Mouse (Mus musculus) midbrain, embryonic 10.5 days (tissue): ENCODE measurements around the gene Ccdc28a. TPM values are rescaled to one million over a fixed set of nuclear protein-coding genes. Genes with fewer than 3 reads are reported as not detected.

Source experiments
- DNase-seq: peaks from one replicate; pipeline ENCODE4 v3.0.0-alpha.2; 2017; ENCODE audit warnings: low spot score
- H3K27ac ChIP-seq: fragments of 300-500 bp; sonication (generic); replicated peaks from 2 replicates; pipeline ENCODE4 v1.5.1; 2016; ENCODE audit warnings: mild to moderate bottlenecking
- H3K27me3 ChIP-seq: fragments of 300-500 bp; sonication (generic); 2 replicates; pipeline ENCODE4 v1.6.1; 2016; ENCODE audit warnings: low read depth, mild to moderate bottlenecking; ENCODE audit not compliant: poor library complexity, severe bottlenecking
- H3K36me3 ChIP-seq: fragments of 300-500 bp; sonication (generic); 2 replicates; pipeline ENCODE4 v1.6.1; 2016; ENCODE audit warnings: mild to moderate bottlenecking, moderate library complexity
- H3K4me1 ChIP-seq: fragments of 300-500 bp; sonication (generic); 2 replicates; pipeline ENCODE4 v1.6.1; 2016
- H3K4me3 ChIP-seq: fragments of 300-500 bp; sonication (generic); 2 replicates; pipeline ENCODE4 v1.5.1; 2016; ENCODE audit warnings: mild to moderate bottlenecking, moderate library complexity
- H3K9me3 ChIP-seq: fragments of 300-500 bp; sonication (generic); replicated peaks from 2 replicates; pipeline ENCODE4 v1.6.1; 2016; ENCODE audit warnings: mild to moderate bottlenecking
- WGBS: fragments of 180-500 bp; shearing (Covaris S2); methylation state at CpG from one replicate; pipeline ENCODE4 v1.1.7; 2016; 5-methylcytosine and 5-hydroxymethylcytosine counted together
- polyA plus RNA-seq: library from polyadenylated mRNA; unstranded; fragments of >200 nt; fragmentation: Nextera tagmentation; extraction: Ambion mirVana; gene quantifications from 2 replicates; pipeline ENCODE4 v1.2.1, GENCODE M21; 2016

Gene Ccdc28a
- polyA plus RNA-seq, result 5.7 and 7.1 TPM in 2 replicates

- Histone ChIP-seq H3K4me3 (peak within 1 kb of the TSS; percentile 71), H3K27me3 (no peaks in the 10 kb centered on the region), H3K4me1 (peaks cover 9% of the 10 kb centered on the region), H3K36me3 (no peaks in the 10 kb centered on the region), H3K27ac (peak within 1 kb of the TSS; percentile 90), H3K9me3 (no peaks in the 10 kb centered on the region)
- peak; percentile 95 for DNase-seq
- WGBS, result 1% methylated on average over 41 of the region's 41 CpGs
Measured at GRCm38 (mm10) chr10:18234560-18235401, at the start of gene Ccdc28a. Gene Ccdc28a (minus strand): TSS chr10:18234998.

GRCm38 (mm10) chr10:18283991-18284390, 49.2 kb upstream of the Ccdc28a start:
- Histone ChIP-seq H3K9me3 (no peaks in the 10 kb centered on the region), H3K36me3 (no peaks in the 10 kb centered on the region), H3K4me3 (no peak overlapping the region), H3K27me3 (no peaks in the 10 kb centered on the region), H3K4me1 (no peaks in the 10 kb centered on the region), H3K27ac (no peak overlapping the region)
- DNase-seq, result no peak
- 94% methylated on average over 5 of the region's 5 CpGs for WGBS

GRCm38 (mm10) chr10:18276090-18276734, 41.4 kb upstream of the Ccdc28a start:
- Histone ChIP-seq H3K9me3 (peaks cover under 1% of the 10 kb centered on the region; the same call in 1 of the 2 replicates), H3K27ac (no peak overlapping the region), H3K27me3 (no peaks in the 10 kb centered on the region), H3K4me1 (no peaks in the 10 kb centered on the region), H3K36me3 (no peaks in the 10 kb centered on the region), H3K4me3 (no peak overlapping the region)
- WGBS, result 86% methylated on average over 4 of the region's 4 CpGs
- no peak for DNase-seq

- H3K27ac ChIP-seq, result no peak overlapping the region
- WGBS, result 76% methylated on average over 4 of the region's 4 CpGs
- DNase-seq, result no peak
- no peaks in the 10 kb centered on the region for H3K36me3 ChIP-seq
- no peaks in the 10 kb centered on the region for H3K4me1 ChIP-seq
- no peaks in the 10 kb centered on the region for H3K27me3 ChIP-seq
- no peak overlapping the region for H3K4me3 ChIP-seq
- H3K9me3 ChIP-seq, result no peaks in the 10 kb centered on the region
Measured at GRCm38 (mm10) chr10:18251345-18251744, 16.5 kb upstream of the Ccdc28a start.

GRCm38 (mm10) chr10:18243614-18244013, 8.8 kb upstream of the Ccdc28a start:
- 76% methylated on average over 2 of the region's 2 CpGs for WGBS
- H3K9me3 ChIP-seq, result no peaks in the 10 kb centered on the region
- no peaks in the 10 kb centered on the region for H3K4me1 ChIP-seq
- H3K36me3 ChIP-seq, result no peaks in the 10 kb centered on the region
- H3K27me3 ChIP-seq, result no peaks in the 10 kb centered on the region
- DNase-seq, result no peak
- H3K27ac ChIP-seq, result no peak overlapping the region
- H3K4me3 ChIP-seq, result no peak overlapping the region

GRCm38 (mm10) chr10:18237191-18237590, 2.4 kb upstream of the Ccdc28a start:
- Histone ChIP-seq H3K4me1 (peaks cover 9% of the 10 kb centered on the region), H3K9me3 (no peaks in the 10 kb centered on the region), H3K36me3 (no peaks in the 10 kb centered on the region), H3K27me3 (no peaks in the 10 kb centered on the region), H3K27ac (no peak overlapping the region), H3K4me3 (no peak overlapping the region)
- 95% methylated on average over 7 of the region's 7 CpGs for WGBS
- DNase-seq, result no peak

- no peak overlapping the region for H3K27ac ChIP-seq
- H3K4me3 ChIP-seq, result no peak overlapping the region
- H3K36me3 ChIP-seq, result no peaks in the 10 kb centered on the region
- no peaks in the 10 kb centered on the region for H3K9me3 ChIP-seq
- no peak for DNase-seq
- H3K27me3 ChIP-seq, result no peaks in the 10 kb centered on the region
- peaks cover 9% of the 10 kb centered on the region for H3K4me1 ChIP-seq
- WGBS, result 81% methylated on average over 5 of the region's 5 CpGs
Measured at GRCm38 (mm10) chr10:18236328-18236927, 1.6 kb upstream of the Ccdc28a start.

- H3K4me1 ChIP-seq, result peaks cover 9% of the 10 kb centered on the region
- 13% methylated on average over 14 of the region's 14 CpGs for WGBS
- H3K4me3 ChIP-seq, result peak overlapping the region; percentile 71
- no peaks in the 10 kb centered on the region for H3K36me3 ChIP-seq
- no peaks in the 10 kb centered on the region for H3K9me3 ChIP-seq
- H3K27ac ChIP-seq, result peak overlapping the region; percentile 90
- H3K27me3 ChIP-seq, result no peaks in the 10 kb centered on the region
- DNase-seq, result no peak
Measured at GRCm38 (mm10) chr10:18235402-18235747, 577 bp upstream of the Ccdc28a start.

- Histone ChIP-seq H3K27me3 (no peaks in the 10 kb centered on the region), H3K27ac (no peak overlapping the region), H3K4me3 (peak overlapping the region; percentile 71), H3K4me1 (peaks cover 9% of the 10 kb centered on the region), H3K36me3 (no peaks in the 10 kb centered on the region), H3K9me3 (no peaks in the 10 kb centered on the region)
- 52% methylated on average over 3 of the region's 3 CpGs for WGBS
- no peak for DNase-seq
Measured at GRCm38 (mm10) chr10:18233891-18234290, 907 bp downstream of the Ccdc28a start.

GRCm38 (mm10) chr10:18224386-18224785, 10.4 kb downstream of the Ccdc28a start:
- Histone ChIP-seq H3K36me3 (no peaks in the 10 kb centered on the region), H3K4me1 (no peaks in the 10 kb centered on the region), H3K9me3 (no peaks in the 10 kb centered on the region), H3K4me3 (no peak overlapping the region), H3K27me3 (no peaks in the 10 kb centered on the region), H3K27ac (no peak overlapping the region)
- 96% methylated on average over 3 of the region's 3 CpGs for WGBS
- DNase-seq, result no peak

GRCm38 (mm10) chr10:18219351-18219750, 15.4 kb downstream of the Ccdc28a start:
- Histone ChIP-seq H3K4me3 (no peak overlapping the region), H3K27me3 (no peaks in the 10 kb centered on the region), H3K27ac (no peak overlapping the region), H3K4me1 (no peaks in the 10 kb centered on the region), H3K9me3 (no peaks in the 10 kb centered on the region), H3K36me3 (no peaks in the 10 kb centered on the region)
- WGBS, result 94% methylated on average over 10 of the region's 10 CpGs
- no peak for DNase-seq

- Histone ChIP-seq H3K4me3 (no peak overlapping the region), H3K27ac (no peak overlapping the region), H3K27me3 (no peaks in the 10 kb centered on the region; the same call in 1 of the 2 replicates), H3K36me3 (no peaks in the 10 kb centered on the region), H3K9me3 (no peaks in the 10 kb centered on the region), H3K4me1 (0 out of 2 replicates have a peak, but pooled peaks cover 2% of the 10 kb centered on the region)
- 85% methylated on average over 5 of the region's 5 CpGs for WGBS
- DNase-seq, result no peak
Measured at GRCm38 (mm10) chr10:18214124-18214523, 20.7 kb downstream of the Ccdc28a start.

- 80% methylated on average over 4 of the region's 4 CpGs for WGBS
- no peak overlapping the region for H3K27ac ChIP-seq
- H3K27me3 ChIP-seq, result no peaks in the 10 kb centered on the region; the same call in 1 of the 2 replicates
- H3K4me1 ChIP-seq, result 0 out of 2 replicates have a peak, but pooled peaks cover 2% of the 10 kb centered on the region
- H3K9me3 ChIP-seq, result no peaks in the 10 kb centered on the region
- no peak overlapping the region for H3K4me3 ChIP-seq
- no peak for DNase-seq
- no peaks in the 10 kb centered on the region for H3K36me3 ChIP-seq
Measured at GRCm38 (mm10) chr10:18213373-18213772, 21.4 kb downstream of the Ccdc28a start.
